Mouse (Mus musculus) midbrain, postnatal 0 days (tissue): Measurements from ENCODE around the gene 2900026A02Rik. TPM values are rescaled to one million over a fixed set of nuclear protein-coding genes. Genes with fewer than 3 reads are reported as not detected.

Experiments used
- ATAC-seq: fragments of 200-750 bp; cut with Nextera tagmentation; 2 replicates; pipeline ENCODE4 v1.8.0; 2017; ENCODE audit warnings: moderate number of reproducible peaks, mild to moderate bottlenecking, moderate TSS enrichment, moderate library complexity; ENCODE audit not compliant: low FRiP score
- DNase-seq: peaks from one replicate; pipeline ENCODE4 v3.0.0-alpha.2; 2015; ENCODE audit warnings: low spot score
- H3K27ac ChIP-seq: fragments of 300-500 bp; sonication (generic); 2 replicates; pipeline ENCODE4 v1.5.1; 2014; ENCODE audit warnings: low read depth, mild to moderate bottlenecking, low read length, mixed read lengths
- H3K27me3 ChIP-seq: fragments of 300-500 bp; sonication (generic); 2 replicates; pipeline ENCODE4 v1.6.1; 2014; ENCODE audit warnings: low read length, control low read depth, mixed read lengths; ENCODE audit not compliant: insufficient read depth
- H3K36me3 ChIP-seq: fragments of 300-500 bp; sonication (generic); 2 replicates; pipeline ENCODE4 v1.6.1; 2014; ENCODE audit warnings: low read length, control low read depth, mixed read lengths; ENCODE audit not compliant: insufficient read depth
- H3K4me1 ChIP-seq: fragments of 300-500 bp; sonication (generic); 2 replicates; pipeline ENCODE4 v1.6.1; 2014; ENCODE audit warnings: mild to moderate bottlenecking, control low read depth, antibody characterized with exemption, low read length, mixed read lengths; ENCODE audit not compliant: insufficient read depth
- H3K4me2 ChIP-seq: fragments of 300-500 bp; sonication (generic); 2 replicates; pipeline ENCODE4 v1.6.1; 2014; ENCODE audit warnings: low read depth, mild to moderate bottlenecking, low read length, mixed read lengths; ENCODE audit not compliant: poor library complexity, severe bottlenecking
- H3K4me3 ChIP-seq: fragments of 300-500 bp; sonication (generic); 2 replicates; pipeline ENCODE4 v1.5.1; 2014; ENCODE audit warnings: low read depth, mild to moderate bottlenecking, low read length, moderate library complexity
- H3K9ac ChIP-seq: fragments of 300-500 bp; sonication (generic); replicated peaks from 2 replicates; pipeline ENCODE4 v1.6.1; 2014; ENCODE audit warnings: mild to moderate bottlenecking, low read length, moderate library complexity, mixed read lengths; ENCODE audit not compliant: poor library complexity, severe bottlenecking
- H3K9me3 ChIP-seq: fragments of 300-500 bp; sonication (generic); 2 replicates; pipeline ENCODE4 v1.6.1; 2016; ENCODE audit warnings: low read length, control low read depth
- CTCF ChIP-seq: IDR thresholded peaks from 2 replicates; pipeline ENCODE4 v1.5.1; 2016; ENCODE audit warnings: antibody characterized with exemption, mild to moderate bottlenecking
- WGBS: fragments of 180-500 bp; shearing (Covaris S2); extraction: QIAGEN DNeasy Blood & Tissue Kit; methylation state at CpG from one replicate; pipeline ENCODE4 v1.1.7; 2014; 5-methylcytosine and 5-hydroxymethylcytosine counted together
- polyA plus RNA-seq: library from polyadenylated mRNA; unstranded; fragments of >200 nt; fragmentation: Nextera tagmentation; extraction: Ambion mirVana; gene quantifications from 2 replicates; pipeline ENCODE4 v1.2.1, GENCODE M21; 2015
- total RNA-seq: library from RNA; depleted of rRNA; stranded (reverse); fragments of >200 nt; gene quantifications from 2 replicates; pipeline ENCODE4 v1.2.3, GENCODE M21; 2014

The 2900026A02Rik gene
- total and polyA plus RNA-seq, 2 experiments from 2014 or later, result 3.8 to 11.8 TPM

GRCm38 (mm10) chr5:113230196-113230595 is 9.2 kb upstream of the 2900026A02Rik start:
- Histone ChIP-seq H3K4me1 (no peaks in the 10 kb centered on the region; the same call in none of the 2 replicates), H3K27ac (no peak overlapping the region), H3K9me3 (no peaks in the 10 kb centered on the region), H3K4me2 (no peak overlapping the region), H3K36me3 (no peaks in the 10 kb centered on the region), H3K9ac (no peak overlapping the region), H3K4me3 (no peak overlapping the region), H3K27me3 (no peaks in the 10 kb centered on the region)
- 84% methylated on average over 5 of the region's 5 CpGs for WGBS
- ATAC-seq (no peak), DNase-seq (no peak)
- no peak for TF ChIP-seq CTCF

- peak; percentile 93 for TF ChIP-seq CTCF
- Histone ChIP-seq H3K27me3 (no peaks in the 10 kb centered on the region), H3K27ac (peak within 1 kb of the TSS; percentile 27), H3K4me1 (no peaks in the 10 kb centered on the region; the same call in none of the 2 replicates), H3K36me3 (no peaks in the 10 kb centered on the region), H3K9ac (peak within 1 kb of the TSS; percentile 15), H3K4me3 (peak within 1 kb of the TSS; percentile 10; the same call in 1 of the 2 replicates), H3K9me3 (no peaks in the 10 kb centered on the region), H3K4me2 (peak within 1 kb of the TSS; percentile 40)
- ATAC-seq (peak; percentile 62), DNase-seq (peak; percentile 94)
- WGBS, result 1% methylated on average over 13 of the region's 13 CpGs
Measured at GRCm38 (mm10) chr5:113226632-113227102, 5.6 kb upstream of the 2900026A02Rik start, which contains the start of gene Tmem211. TSS of gene Tmem211 (plus strand) at chr5:113226909.

- WGBS, result 16% methylated on average over 25 of the region's 25 CpGs
- 0 out of 2 replicates have a peak, but pooled peaks have one; percentile 8 for ATAC-seq
Measured at GRCm38 (mm10) chr5:113225686-113226435, 4.8 kb upstream of the 2900026A02Rik start.

GRCm38 (mm10) chr5:113225271-113225670 is 4.2 kb upstream of the 2900026A02Rik start:
- H3K9me3 ChIP-seq, result no peaks in the 10 kb centered on the region
- DNase-seq (peak; percentile 72), ATAC-seq (no peak)
- no peak overlapping the region for H3K9ac ChIP-seq
- WGBS, result 18% methylated on average over 10 of the region's 10 CpGs
- no peaks in the 10 kb centered on the region for H3K36me3 ChIP-seq
- no peak overlapping the region for H3K4me2 ChIP-seq
- no peak overlapping the region for H3K4me3 ChIP-seq
- peak overlapping the region; percentile 27 for H3K27ac ChIP-seq
- no peaks in the 10 kb centered on the region for H3K27me3 ChIP-seq
- H3K4me1 ChIP-seq, result no peaks in the 10 kb centered on the region; the same call in none of the 2 replicates
- no peak for TF ChIP-seq CTCF

More at GRCm38 (mm10) chr5:113225686-113226435, 4.8 kb upstream of the 2900026A02Rik start:
- Histone ChIP-seq H3K36me3 (no peaks in the 10 kb centered on the region), H3K9ac (peak overlapping the region; percentile 15), H3K9me3 (no peaks in the 10 kb centered on the region), H3K4me2 (peak overlapping the region; percentile 40), H3K27ac (peak overlapping the region; percentile 27), H3K4me1 (no peaks in the 10 kb centered on the region; the same call in none of the 2 replicates), H3K27me3 (no peaks in the 10 kb centered on the region), H3K4me3 (peak overlapping the region; percentile 10; the same call in 1 of the 2 replicates)
- TF ChIP-seq CTCF, result no peak
- peak; percentile 67 for DNase-seq

GRCm38 (mm10) chr5:113223888-113224287 is 2.9 kb upstream of the 2900026A02Rik start:
- Histone ChIP-seq H3K27me3 (no peaks in the 10 kb centered on the region), H3K4me2 (no peak overlapping the region), H3K4me3 (no peak overlapping the region), H3K9me3 (no peaks in the 10 kb centered on the region), H3K27ac (no peak overlapping the region), H3K4me1 (no peaks in the 10 kb centered on the region; the same call in none of the 2 replicates), H3K36me3 (no peaks in the 10 kb centered on the region), H3K9ac (no peak overlapping the region)
- no peak for TF ChIP-seq CTCF
- no peak for DNase-seq
- ATAC-seq, result no peak
- WGBS, result 55% methylated on average over 4 of the region's 4 CpGs
